Mouse (Mus musculus): ENCODE measurements at regions not wholly inside any gene's neighbourhood (a gene's known extent, or its start where the extent isn't known, plus 50 kb on each side); places are given as distances from the start of the nearest gene placed in this dataset.

DNA sequence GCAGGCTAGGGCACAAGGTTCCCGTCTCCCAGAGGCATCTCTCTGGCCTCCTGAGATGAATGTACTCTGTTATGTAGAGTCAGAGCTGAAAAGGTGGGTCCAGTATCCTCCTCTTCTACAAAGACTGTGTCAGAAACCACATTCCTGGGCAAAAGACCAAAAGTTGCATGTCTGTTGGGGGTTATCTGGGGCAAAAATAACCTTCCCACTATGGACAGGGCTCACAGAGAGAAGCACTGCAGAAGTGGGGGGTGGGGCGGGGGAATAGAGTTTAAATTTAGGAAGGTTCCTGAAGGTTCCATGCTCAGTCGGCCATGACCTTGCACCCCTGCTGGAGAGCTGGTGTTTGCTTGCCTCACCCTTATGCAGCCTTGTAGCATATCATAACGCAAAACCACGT lies 165.9 kb downstream of the B3gnt2 start:
- Histone ChIP-seq H3K36me3 (ENCODE audit: insufficient read depth, low read length) (no peaks in the 10 kb centered on the region), H3K9ac (ENCODE audit: low read depth, low read length) (no peak overlapping the region), H3K27me3 (ENCODE audit: insufficient read depth, low read length) (no peaks in the 10 kb centered on the region), H3K4me2 (ENCODE audit: low read length) (no peak overlapping the region), H3K27ac (peak overlapping the region; percentile 6; the same call in 1 of the 2 replicates), H3K4me3 (replicated peaks; ENCODE audit: low read depth, low read length) (no peak overlapping the region), H3K4me1 (replicated peaks; ENCODE audit: insufficient read depth, low read length) (no peaks in the 10 kb centered on the region), H3K9me3 (replicated peaks; ENCODE audit: low read length) (no peaks in the 10 kb centered on the region)
- ATAC-seq (replicated peaks; ENCODE audit: low FRiP score, low read depth): no peak
- TF ChIP-seq CTCF (IDR thresholded peaks at IDR 0.05; ENCODE audit: low read depth): no peak
- no peak for DNase-seq (ENCODE audit: low spot score)
- WGBS: 55% methylated on average over 5 of the region's 5 CpGs

DNA sequence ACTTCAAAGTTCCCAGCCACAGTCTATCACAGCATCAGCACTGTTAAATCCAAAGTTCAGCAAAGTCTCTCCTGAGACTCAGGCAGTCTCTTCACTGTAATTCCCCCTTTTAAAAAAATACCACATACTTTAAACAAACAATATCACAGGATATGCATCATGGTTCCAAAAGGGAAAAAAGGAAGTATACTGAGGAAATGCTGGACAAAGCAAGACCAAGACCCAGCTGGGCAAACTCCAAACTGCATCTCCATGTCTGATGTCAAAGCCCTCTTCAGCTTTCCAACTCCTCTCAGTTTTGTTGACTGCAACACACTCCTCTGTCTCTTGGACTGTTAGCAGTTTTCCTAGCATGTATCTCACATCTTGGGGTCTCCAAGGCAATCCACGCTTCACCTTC lies 165.5 kb downstream of the B3gnt2 start:
- H3K9me3 ChIP-seq (replicated peaks; ENCODE audit: low read length): no peaks in the 10 kb centered on the region
- no peaks in the 10 kb centered on the region for H3K4me1 ChIP-seq (replicated peaks; ENCODE audit: insufficient read depth, low read length)
- no peaks in the 10 kb centered on the region for H3K36me3 ChIP-seq (ENCODE audit: insufficient read depth, low read length)
- no peak overlapping the region for H3K4me3 ChIP-seq (replicated peaks; ENCODE audit: low read depth, low read length)
- TF ChIP-seq CTCF (IDR thresholded peaks at IDR 0.05; ENCODE audit: low read depth): no peak
- WGBS: 94% methylated on average over 1 of the region's 1 CpGs
- H3K27me3 ChIP-seq (ENCODE audit: insufficient read depth, low read length): no peaks in the 10 kb centered on the region
- no peak for DNase-seq (ENCODE audit: low spot score)
- H3K9ac ChIP-seq (ENCODE audit: low read depth, low read length): no peak overlapping the region
- H3K4me2 ChIP-seq (ENCODE audit: low read length): no peak overlapping the region
- no peak overlapping the region for H3K27ac ChIP-seq
- no peak for ATAC-seq (replicated peaks; ENCODE audit: low FRiP score, low read depth)

DNA sequence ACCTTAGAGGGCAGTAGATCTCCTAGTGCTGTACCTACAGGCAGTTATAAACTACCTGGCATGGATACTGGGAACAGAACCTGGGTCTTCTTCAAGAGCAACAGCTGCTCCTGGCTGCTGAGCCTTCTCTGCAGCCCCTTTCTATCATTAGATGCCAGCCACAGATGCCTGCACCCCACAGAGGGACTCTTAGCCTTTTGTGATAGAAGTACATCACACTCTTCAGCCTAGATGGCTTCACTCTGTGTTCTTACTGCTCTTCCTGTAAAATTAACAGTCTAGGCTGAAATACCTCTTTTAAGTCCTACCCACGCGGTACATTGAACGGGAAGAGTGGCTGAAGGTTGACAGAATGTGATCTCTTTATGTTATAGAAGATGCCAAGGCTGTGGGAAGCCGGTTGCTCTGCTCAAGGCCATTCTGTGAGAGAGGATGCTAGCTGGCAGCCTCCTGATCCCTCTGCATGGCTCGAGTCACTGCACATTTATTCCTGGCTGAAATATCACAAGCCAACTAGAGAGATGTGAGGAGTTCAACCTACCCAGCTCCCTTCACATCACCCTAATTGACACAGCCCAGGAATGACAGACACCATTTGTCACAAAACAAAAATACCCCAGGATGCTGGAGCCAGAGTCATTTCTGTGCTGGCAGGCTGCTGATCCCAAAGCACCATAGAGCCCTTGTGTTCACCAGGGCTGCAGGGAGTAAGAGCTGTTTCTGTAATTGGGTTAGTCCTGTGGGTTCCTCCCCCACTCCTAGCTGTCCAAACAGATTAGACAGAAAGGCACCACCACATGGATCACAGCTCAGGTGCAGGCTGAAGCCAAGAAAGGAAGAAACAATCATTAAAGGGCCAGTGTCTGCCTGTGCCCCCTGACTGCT lies 162.5 kb downstream of the B3gnt2 start:
- peak; percentile 51 for DNase-seq (ENCODE audit: low spot score)

DNA sequence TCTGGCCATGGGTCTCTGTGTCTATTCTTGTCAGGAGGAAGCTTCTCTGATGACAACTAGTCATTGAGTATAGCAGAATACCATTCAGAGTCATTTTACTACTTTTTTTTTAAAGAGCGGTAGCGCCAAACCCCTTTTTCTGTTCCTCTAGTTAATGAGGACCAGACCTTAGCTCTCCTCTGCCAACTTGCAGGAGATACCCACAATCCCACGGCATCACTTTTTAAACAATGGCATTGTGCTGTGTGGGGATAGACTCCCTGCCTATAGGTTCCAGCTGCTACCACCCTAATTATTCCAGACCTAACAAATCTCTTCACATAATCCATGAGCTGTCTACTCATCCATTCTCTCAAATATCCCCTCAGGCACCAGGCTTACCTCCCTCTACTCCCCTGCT lies 154.7 kb downstream of the B3gnt2 start:
- Histone ChIP-seq H3K27me3 (ENCODE audit: insufficient read depth, low read length) (no peaks in the 10 kb centered on the region), H3K9ac (ENCODE audit: low read depth, low read length) (no peak overlapping the region), H3K9me3 (replicated peaks; ENCODE audit: low read length) (no peaks in the 10 kb centered on the region), H3K4me1 (replicated peaks; ENCODE audit: insufficient read depth, low read length) (no peaks in the 10 kb centered on the region), H3K36me3 (ENCODE audit: insufficient read depth, low read length) (no peaks in the 10 kb centered on the region), H3K27ac (no peak overlapping the region), H3K4me2 (ENCODE audit: low read length) (no peak overlapping the region), H3K4me3 (replicated peaks; ENCODE audit: low read depth, low read length) (no peak overlapping the region)
- TF ChIP-seq CTCF (IDR thresholded peaks at IDR 0.05; ENCODE audit: low read depth): no peak
- WGBS: 93% methylated on average over 3 of the region's 3 CpGs
- no peak for ATAC-seq (replicated peaks; ENCODE audit: low FRiP score, low read depth)
- no peak for DNase-seq (ENCODE audit: low spot score)

More for the DNA sequence above, 162.5 kb downstream of the B3gnt2 start:
- 58% methylated on average over 5 of the region's 5 CpGs for WGBS
- Histone ChIP-seq H3K9me3 (replicated peaks; ENCODE audit: low read length) (no peaks in the 10 kb centered on the region), H3K9ac (ENCODE audit: low read depth, low read length) (no peak overlapping the region), H3K36me3 (ENCODE audit: insufficient read depth, low read length) (no peaks in the 10 kb centered on the region), H3K4me1 (replicated peaks; ENCODE audit: insufficient read depth, low read length) (no peaks in the 10 kb centered on the region), H3K27me3 (ENCODE audit: insufficient read depth, low read length) (no peaks in the 10 kb centered on the region), H3K4me3 (replicated peaks; ENCODE audit: low read depth, low read length) (no peak overlapping the region), H3K4me2 (ENCODE audit: low read length) (no peak overlapping the region), H3K27ac (no peak overlapping the region)
- no peak for TF ChIP-seq CTCF (IDR thresholded peaks at IDR 0.05; ENCODE audit: low read depth)
- ATAC-seq (replicated peaks; ENCODE audit: low FRiP score, low read depth): peak; percentile 57; the same call in 1 of the 2 replicates

All from kidney, postnatal 0 days (tissue).